Mouse (Mus musculus): Measurements from ENCODE around the gene Acp2.

- TF ChIP-seq USF1 (IDR thresholded peaks at IDR 0.05; ENCODE audit: low read depth) (no peak), CTCF (IDR thresholded peaks at IDR 0.05; ENCODE audit: control insufficient read depth, insufficient read depth, insufficient read length) (no peak), CEBPB (IDR thresholded peaks at IDR 0.05; ENCODE audit: low read depth) (no peak), MAX (IDR thresholded peaks at IDR 0.05) (no peak), MYOD1 (IDR thresholded peaks at IDR 0.05; ENCODE audit: control insufficient read depth, insufficient read length, low read depth) (no peak), MYOG (IDR thresholded peaks at IDR 0.05; ENCODE audit: control insufficient read depth, extremely low read depth, insufficient read length) (no peak)
These were observed 32.9 kb upstream of the Acp2 start for GRCm38 (mm10) chr2:91169587-91170322.

Measured in C2C12 (cell line).